Mouse (Mus musculus) myocyte (in vitro differentiated cells): ENCODE results near the gene Lamc1. TPM values are rescaled to one million over a fixed set of nuclear protein-coding genes. Genes with fewer than 3 reads are reported as not detected.
A peak's percentile ranks its signal among the peaks of the same experiment; 100 is the strongest.

Source experiments
- H3K27me3 ChIP-seq: one replicate; pipeline ENCODE4 v1.6.1; 2011; ENCODE audit not compliant: control insufficient read depth, insufficient read depth, insufficient read length
- H3K36me3 ChIP-seq: one replicate; pipeline ENCODE4 v1.6.1; 2011; ENCODE audit not compliant: control insufficient read depth, insufficient read depth
- H3K4me2 ChIP-seq: one replicate; pipeline ENCODE4 v1.6.1; 2011; ENCODE audit warnings: low read depth, control low read depth
- H3K4me3 ChIP-seq: one replicate; pipeline ENCODE4 v1.5.1; 2011; ENCODE audit warnings: mild to moderate bottlenecking, control low read depth, moderate library complexity
- H3K79me2 ChIP-seq: one replicate; pipeline ENCODE4 v1.6.1; 2011; ENCODE audit not compliant: control insufficient read depth, insufficient read depth
- H3ac ChIP-seq: one replicate; pipeline ENCODE4 v1.6.1; 2011; ENCODE audit not compliant: control insufficient read depth, insufficient read length
- CEBPB ChIP-seq: IDR thresholded peaks from 2 replicates; pipeline ENCODE4 v1.6.1; 2011; ENCODE audit warnings: mild to moderate bottlenecking, moderate library complexity; ENCODE audit not compliant: poor library complexity, insufficient read depth, severe bottlenecking
- E2F4 ChIP-seq: IDR thresholded peaks from one replicate; pipeline ENCODE4 v1.6.1; 2011; ENCODE audit warnings: mild to moderate bottlenecking, control low read depth, moderate library complexity; ENCODE audit not compliant: insufficient read depth
- MAX ChIP-seq: IDR thresholded peaks from one replicate; pipeline ENCODE4 v1.6.1; 2011; ENCODE audit warnings: low read depth, mild to moderate bottlenecking, control low read depth
- MYOD1 ChIP-seq, 3 experiments: IDR thresholded peaks; one replicate each; pipeline ENCODE4 v1.6.1; 2011; ENCODE audit warnings: control low read depth in 2 of 3, low read depth in 2 of 3, mild to moderate bottlenecking in 2 of 3, moderate library complexity in 1 of 3; ENCODE audit not compliant: insufficient read length in 2 of 3, control insufficient read depth in 1 of 3
- MYOG ChIP-seq, 3 experiments: IDR thresholded peaks; one replicate each; pipeline ENCODE4 v1.6.1; 2011; ENCODE audit warnings: control low read depth in 2 of 3, low read depth in 2 of 3, mild to moderate bottlenecking in 2 of 3; ENCODE audit not compliant: insufficient read length in 2 of 3, control insufficient read depth in 1 of 3, insufficient read depth in 1 of 3
- POLR2A ChIP-seq: IDR thresholded peaks from one replicate; pipeline ENCODE4 v1.6.1; 2011; ENCODE audit warnings: low read depth, mild to moderate bottlenecking, control low read depth, moderate library complexity; ENCODE audit not compliant: insufficient read length
- POLR2AphosphoS2 ChIP-seq: IDR thresholded peaks from one replicate; pipeline ENCODE4 v1.6.1; 2011; ENCODE audit warnings: low read depth, control low read depth; ENCODE audit not compliant: insufficient read length
- REST ChIP-seq: IDR thresholded peaks from one replicate; pipeline ENCODE4 v1.6.1; 2011; ENCODE audit warnings: mild to moderate bottlenecking, control low read depth, moderate library complexity; ENCODE audit not compliant: insufficient read depth, insufficient read length
- SRF ChIP-seq: IDR thresholded peaks from one replicate; pipeline ENCODE4 v1.6.1; 2011; ENCODE audit warnings: low read depth; ENCODE audit not compliant: control insufficient read depth, insufficient read length
- TCF12 ChIP-seq: IDR thresholded peaks from one replicate; pipeline ENCODE4 v1.6.1; 2011; ENCODE audit warnings: mild to moderate bottlenecking, control low read depth; ENCODE audit not compliant: poor library complexity, insufficient read depth, severe bottlenecking
- TCF3 ChIP-seq: IDR thresholded peaks from one replicate; pipeline ENCODE4 v1.6.1; 2011; ENCODE audit warnings: low read depth, control low read depth; ENCODE audit not compliant: insufficient read length
- USF1 ChIP-seq: IDR thresholded peaks from one replicate; pipeline ENCODE4 v1.6.1; 2011; ENCODE audit warnings: low read depth, mild to moderate bottlenecking, control low read depth, moderate library complexity
- polyA plus RNA-seq: library from polyadenylated mRNA; unstranded; fragments of >200 nt; fragmentation: generic; extraction: Trizol; gene quantifications from one replicate; pipeline ENCODE4 v1.2.1, GENCODE M21; 2012; ENCODE audit warnings: missing spikeins

The Lamc1 gene
- polyA plus RNA-seq, 1 experiment: 50.9 TPM

- H3K79me2 ChIP-seq: peaks cover 73% of the 10 kb centered on the region
- H3K36me3 ChIP-seq: no peaks in the 10 kb centered on the region
- no peak overlapping the region for H3ac ChIP-seq
- H3K27me3 ChIP-seq: no peaks in the 10 kb centered on the region
- TF ChIP-seq SRF (no peak), TCF3 (no peak), USF1 (no peak), E2F4 (no peak), REST (no peak), POLR2AphosphoS2 (no peak), MYOD1 (IDR thresholded peaks at IDR 0.05; ENCODE audit: control insufficient read depth in 1 of 3, insufficient read length in 2 of 3, low read depth in 2 of 3) (no peak), TCF12 (no peak), MYOG (IDR thresholded peaks at IDR 0.05; ENCODE audit: control insufficient read depth in 1 of 3, insufficient read depth in 1 of 3, insufficient read length in 2 of 3, low read depth in 2 of 3) (no peak), POLR2A (no peak)
- no peak overlapping the region for H3K4me3 ChIP-seq
- H3K4me2 ChIP-seq: no peak overlapping the region
Measured at GRCm38 (mm10) chr1:153268306-153268705, 64.3 kb downstream of the Lamc1 start.

- Histone ChIP-seq H3K36me3 (no peaks in the 10 kb centered on the region), H3K79me2 (peaks cover 72% of the 10 kb centered on the region)
Measured at GRCm38 (mm10) chr1:153267730-153268129, 64.9 kb downstream of the Lamc1 start.

GRCm38 (mm10) chr1:153266891-153267290 is 65.7 kb downstream of the Lamc1 start:
- TF ChIP-seq SRF: no peak
- no peak for TF ChIP-seq POLR2AphosphoS2
- no peak for TF ChIP-seq E2F4
- TF ChIP-seq CEBPB: no peak
- no peak for TF ChIP-seq USF1
- no peak for TF ChIP-seq TCF12
- no peak for TF ChIP-seq MYOG (IDR thresholded peaks at IDR 0.05; ENCODE audit: control insufficient read depth in 1 of 3, insufficient read depth in 1 of 3, insufficient read length in 2 of 3, low read depth in 2 of 3)
- no peak for TF ChIP-seq TCF3
- no peak for TF ChIP-seq MAX
- TF ChIP-seq POLR2A: no peak
- no peak for TF ChIP-seq REST
- TF ChIP-seq MYOD1 (IDR thresholded peaks at IDR 0.05; ENCODE audit: control insufficient read depth in 1 of 3, insufficient read length in 2 of 3, low read depth in 2 of 3): no peak
- no peak overlapping the region for H3K4me3 ChIP-seq
- H3K27me3 ChIP-seq: no peaks in the 10 kb centered on the region
- H3ac ChIP-seq: no peak overlapping the region
- H3K79me2 ChIP-seq: peaks cover 67% of the 10 kb centered on the region
- peak overlapping the region; percentile 49 for H3K4me2 ChIP-seq
- H3K36me3 ChIP-seq: no peaks in the 10 kb centered on the region

More at GRCm38 (mm10) chr1:153267730-153268129, 64.9 kb downstream of the Lamc1 start:
- no peak overlapping the region for H3ac ChIP-seq
- H3K4me2 ChIP-seq: peak overlapping the region; percentile 49
- H3K27me3 ChIP-seq: no peaks in the 10 kb centered on the region
- no peak for TF ChIP-seq USF1
- no peak for TF ChIP-seq REST
- TF ChIP-seq E2F4: no peak
- no peak for TF ChIP-seq TCF3
- no peak for TF ChIP-seq TCF12
- no peak overlapping the region for H3K4me3 ChIP-seq

GRCm38 (mm10) chr1:153265579-153265978 is 67.0 kb downstream of the Lamc1 start:
- Histone ChIP-seq H3K27me3 (no peaks in the 10 kb centered on the region), H3ac (no peak overlapping the region), H3K4me3 (no peak overlapping the region), H3K4me2 (no peak overlapping the region), H3K36me3 (peaks cover 8% of the 10 kb centered on the region), H3K79me2 (peaks cover 55% of the 10 kb centered on the region)
- TF ChIP-seq MYOD1 (IDR thresholded peaks at IDR 0.05; ENCODE audit: control insufficient read depth in 1 of 3, insufficient read length in 2 of 3, low read depth in 2 of 3) (peak in 1 of 3 experiments; percentile 38), MYOG (IDR thresholded peaks at IDR 0.05; ENCODE audit: control insufficient read depth in 1 of 3, insufficient read depth in 1 of 3, insufficient read length in 2 of 3, low read depth in 2 of 3) (peak in 1 of 3 experiments; percentile 6), POLR2AphosphoS2 (no peak)

GRCm38 (mm10) chr1:153265066-153265465 is 67.5 kb downstream of the Lamc1 start:
- Histone ChIP-seq H3K36me3 (peaks cover 9% of the 10 kb centered on the region), H3K4me2 (no peak overlapping the region), H3ac (no peak overlapping the region), H3K79me2 (peaks cover 49% of the 10 kb centered on the region), H3K4me3 (no peak overlapping the region), H3K27me3 (no peaks in the 10 kb centered on the region)
- TF ChIP-seq SRF (no peak), MAX (no peak), USF1 (no peak), MYOD1 (IDR thresholded peaks at IDR 0.05; ENCODE audit: control insufficient read depth in 1 of 3, insufficient read length in 2 of 3, low read depth in 2 of 3) (no peak), CEBPB (no peak), POLR2AphosphoS2 (no peak), E2F4 (no peak), MYOG (IDR thresholded peaks at IDR 0.05; ENCODE audit: control insufficient read depth in 1 of 3, insufficient read depth in 1 of 3, insufficient read length in 2 of 3, low read depth in 2 of 3) (no peak), REST (no peak), TCF12 (no peak), POLR2A (no peak), TCF3 (no peak)
